Mouse (Mus musculus): Measurements from ENCODE around the gene Prkg1.

DNA sequence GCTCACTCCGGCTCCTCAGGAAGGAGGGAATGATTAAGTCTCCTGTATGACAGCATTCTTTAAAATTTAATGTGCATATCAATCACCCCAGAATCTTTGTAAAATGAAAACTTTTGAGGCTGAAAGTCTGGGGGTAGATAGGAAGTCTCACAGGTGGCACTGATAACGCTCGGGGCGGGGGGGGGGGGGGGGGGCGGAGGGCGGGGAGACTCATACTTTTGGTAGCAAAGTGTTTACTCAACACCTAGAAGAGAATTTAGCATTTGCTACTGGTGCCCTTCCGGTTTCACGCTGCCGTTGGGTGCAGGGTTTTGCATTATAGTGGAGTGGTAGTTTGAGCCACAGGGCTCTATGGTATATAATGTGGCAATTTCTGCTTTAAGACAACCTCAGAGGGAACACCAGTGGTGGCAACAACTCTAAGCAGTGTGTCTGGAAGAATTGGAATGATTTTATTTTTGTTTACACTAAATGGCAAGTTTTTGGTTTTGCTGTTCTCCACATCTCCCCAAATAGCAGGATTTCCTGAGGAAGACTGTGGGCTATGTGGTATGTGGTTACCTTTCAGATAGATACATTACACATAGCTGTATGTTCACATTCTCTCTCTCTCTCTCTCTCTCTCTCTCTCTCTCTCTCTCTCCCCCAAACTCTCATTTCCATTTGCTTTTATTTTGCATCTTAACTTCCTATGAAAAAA, 427.5 kb downstream of the Prkg1 start:
- no peak for TF ChIP-seq POLR2A (IDR thresholded peaks at IDR 0.05; ENCODE audit: extremely low read depth, insufficient read depth, low read length)
- no peak for TF ChIP-seq CTCF (IDR thresholded peaks at IDR 0.05; ENCODE audit: extremely low read depth, insufficient read depth, low read length)
